Mouse (Mus musculus): ENCODE measurements around the gene Olfr91. TPM values are rescaled to one million over a fixed set of nuclear protein-coding genes. Genes with fewer than 3 reads are reported as not detected.

The Olfr91 gene
- polyA plus RNA-seq, 1 experiment from 2014 or later, result not detected

DNA sequence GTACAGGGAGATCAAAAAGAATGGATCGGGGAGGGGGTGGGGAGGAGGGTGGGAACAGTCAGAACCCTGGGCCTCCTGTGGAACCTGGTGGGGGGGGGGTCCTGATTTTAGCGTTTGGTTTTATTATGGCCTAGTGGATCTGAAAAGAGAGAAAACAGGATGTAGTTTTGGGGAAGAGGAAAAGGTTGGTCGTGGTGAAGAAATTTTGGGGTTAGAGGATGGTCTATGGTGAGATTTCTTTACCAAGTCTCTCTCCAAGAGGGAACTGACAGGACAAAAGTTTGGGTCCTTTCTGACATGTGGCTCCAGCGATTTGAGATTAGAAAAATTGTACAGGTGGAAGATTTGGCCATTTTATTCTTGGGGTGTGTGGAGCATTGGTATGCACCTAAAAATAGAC is 46.3 kb downstream of the Olfr91 start:
- H3K4me2 ChIP-seq (replicated peaks), result peak overlapping the region; percentile 85

DNA sequence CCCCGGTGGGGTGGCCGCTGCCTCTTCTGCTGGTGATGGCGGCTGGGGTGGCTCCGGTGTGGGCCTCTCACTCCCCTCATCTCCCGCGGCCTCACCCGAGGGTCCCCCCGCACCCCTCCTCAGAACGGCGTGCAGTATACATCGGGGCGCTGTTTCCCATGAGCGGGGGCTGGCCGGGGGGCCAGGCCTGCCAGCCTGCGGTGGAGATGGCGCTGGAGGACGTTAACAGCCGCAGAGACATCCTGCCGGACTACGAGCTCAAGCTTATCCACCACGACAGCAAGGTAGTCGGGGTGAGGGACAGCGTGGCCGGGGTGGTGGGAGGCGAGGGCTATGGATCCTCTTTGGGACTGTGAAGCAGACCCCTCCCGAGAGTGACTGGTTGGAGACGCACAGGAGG is 47.2 kb downstream of the Olfr91 start:
- H3K27me3 ChIP-seq (replicated peaks), result peaks cover 8% of the 10 kb centered on the region
- H3K4me2 ChIP-seq (replicated peaks), result peak overlapping the region; percentile 85
- ATAC-seq (ENCODE audit: low FRiP score, low read depth), result peak; percentile 30
- H3K4me3 ChIP-seq, result peak overlapping the region; percentile 68
- peaks cover 42% of the 10 kb centered on the region for H3K4me1 ChIP-seq
- peak overlapping the region; percentile 81 for H3K9ac ChIP-seq
- no peaks in the 10 kb centered on the region for H3K9me3 ChIP-seq
- H3K27ac ChIP-seq, result no peak overlapping the region
- H3K36me3 ChIP-seq, result peaks cover 27% of the 10 kb centered on the region
- 2% methylated on average over 27 of the region's 27 CpGs for WGBS

More for the DNA sequence above, 46.3 kb downstream of the Olfr91 start:
- peak overlapping the region; percentile 68; the same call in 1 of the 2 replicates for H3K4me3 ChIP-seq
- peaks cover 36% of the 10 kb centered on the region for H3K36me3 ChIP-seq
- no peak for ATAC-seq (ENCODE audit: low FRiP score, low read depth)
- H3K27me3 ChIP-seq (replicated peaks), result peaks cover 8% of the 10 kb centered on the region
- H3K9ac ChIP-seq, result 0 out of 2 replicates have a peak overlapping the region, but pooled peaks have one; percentile 81
- 57% methylated on average over 4 of the region's 4 CpGs for WGBS
- no peaks in the 10 kb centered on the region for H3K9me3 ChIP-seq
- no peak overlapping the region for H3K27ac ChIP-seq
- peaks cover 42% of the 10 kb centered on the region for H3K4me1 ChIP-seq

DNA sequence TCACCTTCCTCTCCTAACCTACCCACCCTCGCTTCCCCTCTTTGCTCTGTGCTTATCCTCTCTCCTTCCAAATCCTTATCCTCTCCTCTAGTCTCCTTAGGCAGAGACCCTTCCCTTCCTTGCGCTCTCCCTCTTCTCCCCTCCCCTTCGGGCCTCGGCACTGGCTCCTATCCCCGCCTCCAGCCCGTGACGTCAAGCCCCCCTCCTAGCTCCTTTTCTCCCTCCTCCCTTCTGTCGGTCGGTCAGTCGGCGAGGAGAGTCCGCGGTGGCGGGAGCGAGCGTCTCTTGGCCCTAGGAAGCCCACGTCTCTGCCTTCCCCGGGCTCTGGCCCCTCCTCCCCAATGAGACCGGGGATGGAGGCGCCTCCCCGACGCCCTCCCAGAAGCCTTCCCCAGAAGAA is 47.7 kb downstream of the Olfr91 start:
- peak; percentile 63 for ATAC-seq (ENCODE audit: low FRiP score, low read depth)
- Histone ChIP-seq H3K4me2 (replicated peaks) (peak overlapping the region; percentile 85), H3K27ac (peak overlapping the region; percentile 62; the same call in 1 of the 2 replicates), H3K9ac (peak overlapping the region; percentile 81), H3K27me3 (replicated peaks) (peaks cover 8% of the 10 kb centered on the region), H3K4me1 (peaks cover 42% of the 10 kb centered on the region), H3K4me3 (peak overlapping the region; percentile 68), H3K36me3 (peaks cover 23% of the 10 kb centered on the region), H3K9me3 (no peaks in the 10 kb centered on the region)
- WGBS, result under 1% methylated on average over 22 of the region's 22 CpGs

DNA sequence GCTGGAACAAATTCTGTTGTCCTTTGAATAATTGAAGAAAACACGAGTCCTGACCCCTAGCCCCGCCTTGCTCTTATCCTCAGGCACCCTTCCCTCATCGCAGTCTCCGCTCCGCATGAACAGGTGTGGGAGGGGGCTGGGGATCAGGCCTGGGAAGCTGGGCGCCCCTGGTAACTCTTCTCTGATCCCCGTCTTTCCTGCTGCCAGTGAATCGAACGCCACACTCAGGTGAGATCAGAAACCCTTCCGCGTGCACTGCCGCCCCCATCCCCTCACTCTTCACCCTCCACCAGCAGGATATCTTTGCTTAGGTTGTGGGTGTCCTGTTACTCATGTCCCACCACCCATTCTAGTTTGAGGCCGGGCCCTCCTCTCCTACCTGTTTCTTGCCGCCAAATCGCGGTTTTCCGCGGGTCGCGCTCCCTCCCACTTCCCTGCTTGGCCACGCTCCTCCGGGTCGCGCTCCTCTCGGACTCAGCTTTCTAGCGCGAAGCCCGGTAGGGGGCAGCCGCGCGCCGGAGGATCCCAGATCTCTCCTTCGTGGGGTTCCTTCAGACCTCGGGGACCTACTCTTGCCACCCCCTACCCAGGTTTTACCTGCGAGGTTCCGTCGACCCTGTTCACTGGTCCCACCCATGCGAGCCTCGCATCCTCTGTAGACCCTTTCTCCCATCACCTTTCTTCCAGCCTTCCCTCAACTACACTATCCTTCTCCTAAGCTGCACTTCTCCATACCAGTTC is 48.3 kb downstream of the Olfr91 start:
- peak overlapping the region; percentile 68 for H3K4me3 ChIP-seq
- H3K9ac ChIP-seq, result peak overlapping the region; percentile 81
- peak; percentile 15; the same call in 1 of the 2 replicates for ATAC-seq (ENCODE audit: low FRiP score, low read depth)
- peaks cover 48% of the 10 kb centered on the region for H3K4me1 ChIP-seq
- H3K27ac ChIP-seq, result peak overlapping the region; percentile 62
- peaks cover 16% of the 10 kb centered on the region for H3K36me3 ChIP-seq
- peak overlapping the region; percentile 85 for H3K4me2 ChIP-seq (replicated peaks)
- WGBS, result 1% methylated on average over 39 of the region's 39 CpGs
- no peaks in the 10 kb centered on the region for H3K9me3 ChIP-seq
- H3K27me3 ChIP-seq (replicated peaks), result peaks cover 8% of the 10 kb centered on the region

DNA sequence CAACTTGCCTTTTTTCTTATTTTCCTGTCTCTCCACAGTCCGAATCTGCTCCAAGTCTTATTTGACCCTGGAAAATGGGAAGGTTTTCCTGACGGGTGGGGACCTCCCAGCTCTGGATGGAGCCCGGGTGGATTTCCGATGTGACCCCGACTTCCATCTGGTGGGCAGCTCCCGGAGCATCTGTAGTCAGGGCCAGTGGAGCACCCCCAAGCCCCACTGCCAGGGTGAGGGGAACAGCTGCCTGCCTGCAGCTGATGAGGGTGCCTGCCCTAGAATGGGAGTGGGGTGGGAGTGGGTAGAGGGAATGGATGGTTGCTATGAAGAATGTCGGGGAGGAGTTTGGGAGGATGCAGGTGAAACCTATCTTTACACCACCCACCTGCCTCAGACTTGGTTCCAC is 49.7 kb downstream of the Olfr91 start:
- H3K4me3 ChIP-seq, result peak overlapping the region; percentile 15; the same call in 1 of the 2 replicates
- peaks cover 8% of the 10 kb centered on the region for H3K27me3 ChIP-seq (replicated peaks)
- peaks cover 49% of the 10 kb centered on the region for H3K4me1 ChIP-seq
- peaks cover 3% of the 10 kb centered on the region; the same call in 1 of the 2 replicates for H3K36me3 ChIP-seq
- H3K9ac ChIP-seq, result 0 out of 2 replicates have a peak overlapping the region, but pooled peaks have one; percentile 40
- 70% methylated on average over 7 of the region's 7 CpGs for WGBS
- H3K4me2 ChIP-seq (replicated peaks), result peak overlapping the region; percentile 85
- no peak overlapping the region for H3K27ac ChIP-seq
- H3K9me3 ChIP-seq, result no peaks in the 10 kb centered on the region
- no peak for ATAC-seq (ENCODE audit: low FRiP score, low read depth)

DNA sequence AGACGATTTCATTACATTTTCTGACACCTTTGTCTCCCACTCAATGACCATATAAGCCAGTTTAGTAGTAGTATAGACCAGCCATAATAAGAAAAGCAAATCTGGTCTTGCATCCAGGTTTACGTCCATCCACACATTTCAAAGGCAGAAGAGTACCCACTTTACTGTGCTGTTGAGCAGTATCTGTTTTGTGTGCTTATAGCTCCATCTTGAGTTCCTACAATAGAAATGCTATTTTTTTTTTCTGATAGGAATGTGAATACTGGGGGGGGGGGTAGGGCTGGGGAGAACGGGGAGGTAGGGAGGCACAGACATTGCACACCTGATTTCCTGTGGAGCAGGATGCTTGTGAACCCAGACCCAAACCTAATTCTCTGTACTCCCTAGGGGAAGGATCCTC is 50.1 kb downstream of the Olfr91 start:
- H3K27me3 ChIP-seq (replicated peaks), result peaks cover 8% of the 10 kb centered on the region
- no peaks in the 10 kb centered on the region for H3K36me3 ChIP-seq
- 27% methylated on average over 3 of the region's 3 CpGs for WGBS
- peak overlapping the region; percentile 15; the same call in 1 of the 2 replicates for H3K4me3 ChIP-seq
- H3K9ac ChIP-seq, result 0 out of 2 replicates have a peak overlapping the region, but pooled peaks have one; percentile 40
- no peaks in the 10 kb centered on the region for H3K9me3 ChIP-seq
- peak overlapping the region; percentile 85 for H3K4me2 ChIP-seq (replicated peaks)
- no peak for ATAC-seq (ENCODE audit: low FRiP score, low read depth)
- no peak overlapping the region for H3K27ac ChIP-seq
- H3K4me1 ChIP-seq, result peaks cover 49% of the 10 kb centered on the region

DNA sequence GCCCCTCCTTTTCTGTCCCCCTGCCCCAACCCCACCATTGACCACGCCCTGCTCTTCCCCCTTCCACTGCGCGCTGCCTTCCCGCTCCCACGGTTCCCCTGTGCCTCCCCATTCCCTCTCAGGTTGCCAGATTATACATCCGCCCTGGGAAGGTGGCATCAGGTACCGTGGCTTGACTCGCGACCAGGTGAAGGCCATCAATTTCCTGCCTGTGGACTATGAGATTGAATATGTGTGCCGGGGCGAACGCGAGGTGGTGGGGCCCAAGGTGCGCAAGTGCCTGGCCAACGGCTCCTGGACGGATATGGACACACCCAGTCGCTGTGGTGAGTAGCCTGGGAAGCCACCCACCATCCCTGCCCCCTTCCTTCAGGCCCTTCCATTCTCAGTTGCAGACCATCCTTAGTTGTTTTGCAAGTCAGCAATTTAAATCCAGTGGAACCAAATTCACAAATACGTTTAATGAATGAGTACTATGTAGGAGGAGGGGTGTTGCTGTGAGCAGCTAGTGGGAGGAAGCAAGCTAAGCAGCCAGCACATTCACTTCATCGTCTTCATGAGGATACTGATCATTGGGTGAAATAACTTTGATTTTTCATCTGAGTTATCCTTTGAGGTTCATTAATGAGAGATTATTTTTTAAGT is 50.6 kb downstream of the Olfr91 start:
- H3K27ac ChIP-seq, result no peak overlapping the region
- peaks cover 8% of the 10 kb centered on the region for H3K27me3 ChIP-seq (replicated peaks)
- 14% methylated on average over 19 of the region's 19 CpGs for WGBS
- peak overlapping the region; percentile 79 for H3K4me3 ChIP-seq
- no peaks in the 10 kb centered on the region for H3K36me3 ChIP-seq
- no peak for ATAC-seq (ENCODE audit: low FRiP score, low read depth)
- no peaks in the 10 kb centered on the region for H3K9me3 ChIP-seq
- H3K4me2 ChIP-seq (replicated peaks), result peak overlapping the region; percentile 85
- peaks cover 49% of the 10 kb centered on the region for H3K4me1 ChIP-seq
- peak overlapping the region; percentile 94 for H3K9ac ChIP-seq

DNA sequence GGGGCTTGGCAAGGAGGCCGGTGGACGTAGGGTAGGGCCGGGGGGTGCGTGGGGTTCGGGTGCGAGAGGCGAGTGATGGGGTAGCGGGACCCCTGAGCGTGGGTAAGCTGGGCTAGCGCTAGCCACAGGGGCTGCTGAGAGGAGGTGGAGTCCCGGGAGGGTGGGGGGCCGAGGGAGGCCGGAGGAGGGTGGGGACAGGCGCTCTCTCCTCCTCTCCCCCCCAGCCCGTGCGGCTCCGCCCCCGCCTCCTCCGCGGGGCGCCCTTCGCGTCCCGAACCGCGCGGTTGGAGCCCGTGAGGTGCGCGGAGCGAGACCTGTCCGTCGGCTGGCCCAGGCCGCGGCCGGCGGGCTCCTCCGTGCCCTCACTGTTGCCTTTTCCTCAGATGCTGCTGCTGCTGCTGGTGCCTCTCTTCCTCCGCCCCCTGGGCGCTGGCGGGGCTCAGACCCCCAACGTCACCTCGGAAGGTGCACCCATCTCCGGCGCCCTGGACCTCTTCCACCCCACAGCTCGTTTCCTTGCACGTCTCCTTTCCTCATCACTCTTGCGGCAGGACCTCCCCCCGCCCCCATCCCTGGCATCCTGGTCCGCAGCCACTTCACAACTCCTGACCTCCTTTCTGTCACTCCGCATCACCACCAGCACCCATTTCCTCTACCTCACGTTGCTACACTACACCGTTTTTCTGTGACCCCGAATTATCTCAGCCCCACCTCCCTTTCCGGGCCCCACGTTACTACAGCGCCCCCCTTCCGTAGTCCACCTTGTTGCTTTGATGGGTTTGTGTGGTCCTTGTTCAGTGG is 51.6 kb downstream of the Olfr91 start:
- Histone ChIP-seq H3K36me3 (no peaks in the 10 kb centered on the region), H3K4me1 (peaks cover 41% of the 10 kb centered on the region)
- ATAC-seq (ENCODE audit: low FRiP score, low read depth), result peak; percentile 51

DNA sequence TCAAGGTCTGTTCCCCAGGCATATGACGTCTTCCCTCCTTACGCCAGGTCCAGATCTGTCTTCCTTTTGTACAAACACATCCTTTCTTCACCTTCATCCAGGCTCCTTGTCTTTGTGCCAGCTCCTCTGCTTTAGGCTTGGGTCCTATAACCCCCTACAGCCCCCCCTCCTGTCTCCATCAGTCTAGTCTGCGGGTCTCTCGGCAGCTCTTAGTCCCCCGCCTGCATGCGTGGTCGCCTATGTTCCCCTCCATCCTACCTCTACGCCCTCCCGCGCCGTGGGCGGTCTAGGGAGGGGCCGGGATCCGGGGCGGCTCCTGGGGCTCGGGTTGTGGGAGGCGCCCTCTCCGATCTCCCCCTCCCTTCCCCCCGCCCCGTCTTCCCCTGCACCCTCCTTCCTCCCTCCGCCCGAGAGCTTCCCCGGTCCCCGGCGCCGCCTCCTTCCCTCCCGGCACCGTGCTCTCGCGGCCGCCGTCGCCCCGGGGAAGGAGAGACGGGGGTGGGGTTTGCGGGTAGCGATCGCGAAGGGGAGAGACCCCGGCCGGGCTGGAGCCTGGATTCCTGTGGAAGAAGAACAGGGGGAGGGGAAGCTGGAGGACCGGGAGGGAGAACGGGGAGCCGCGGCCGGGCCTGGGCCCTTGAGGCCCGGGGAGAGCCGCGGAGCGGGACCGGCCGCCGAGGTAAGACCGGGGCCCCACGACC is 52.3 kb downstream of the Olfr91 start, which contains the start of gene Gabbr1:
Gabbr1 (plus strand) TSS at position 356 of the 701 bp plus-strand sequence.
- peak within 1 kb of the TSS; percentile 81 for H3K27ac ChIP-seq
- H3K36me3 ChIP-seq, result no peaks in the 10 kb centered on the region
- peaks cover 35% of the 10 kb centered on the region for H3K4me1 ChIP-seq
- peaks cover 8% of the 10 kb centered on the region for H3K27me3 ChIP-seq (replicated peaks)
- H3K9ac ChIP-seq, result peak within 1 kb of the TSS; percentile 94
- ATAC-seq (ENCODE audit: low FRiP score, low read depth), result peak; percentile 79
- peak within 1 kb of the TSS; percentile 79 for H3K4me3 ChIP-seq
- under 1% methylated on average over 42 of the region's 55 CpGs for WGBS
- peak within 1 kb of the TSS; percentile 85 for H3K4me2 ChIP-seq (replicated peaks)
- no peaks in the 10 kb centered on the region for H3K9me3 ChIP-seq

More for the DNA sequence above, 51.6 kb downstream of the Olfr91 start:
- H3K9me3 ChIP-seq, result no peaks in the 10 kb centered on the region
- WGBS, result 1% methylated on average over 44 of the region's 58 CpGs
- peak overlapping the region; percentile 81 for H3K27ac ChIP-seq
- H3K4me2 ChIP-seq (replicated peaks), result peak overlapping the region; percentile 85
- H3K9ac ChIP-seq, result peak overlapping the region; percentile 94
- peaks cover 8% of the 10 kb centered on the region for H3K27me3 ChIP-seq (replicated peaks)
- H3K4me3 ChIP-seq, result peak overlapping the region; percentile 79

DNA sequence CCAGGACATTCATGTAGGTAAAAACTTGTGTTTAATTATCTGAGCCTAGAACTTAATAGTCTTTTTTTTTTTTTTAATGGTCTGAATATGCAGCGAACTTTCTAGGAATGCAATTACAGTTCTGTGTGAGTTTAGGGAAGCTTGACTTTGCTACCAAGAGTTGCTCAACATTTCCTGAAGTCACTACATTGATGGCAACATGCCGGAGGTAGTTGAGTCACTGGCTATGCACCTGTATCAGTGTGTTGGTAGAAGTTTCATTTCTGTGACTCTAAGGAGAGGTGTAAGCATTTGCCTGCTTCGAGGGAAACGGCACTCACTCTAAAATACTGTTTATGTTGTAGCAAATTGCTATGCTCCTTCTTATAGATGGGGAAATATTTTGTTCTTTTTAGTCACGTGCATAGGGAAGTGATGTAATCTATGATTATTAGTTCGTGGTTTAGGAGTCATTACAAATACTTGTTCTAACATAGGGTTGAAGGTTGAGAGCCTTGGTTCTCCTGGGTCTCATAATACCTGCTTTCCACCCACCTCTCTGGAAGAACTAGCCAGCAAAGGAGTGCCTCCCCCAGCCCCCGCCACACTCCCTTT is 53.3 kb downstream of the Olfr91 start:
- H3K36me3 ChIP-seq, result no peaks in the 10 kb centered on the region
- ATAC-seq (ENCODE audit: low FRiP score, low read depth), result no peak
- peak overlapping the region; percentile 85 for H3K4me2 ChIP-seq (replicated peaks)
- peak overlapping the region; percentile 79 for H3K4me3 ChIP-seq
- peak overlapping the region; percentile 58 for H3K27ac ChIP-seq
- WGBS, result 84% methylated on average over 7 of the region's 7 CpGs
- H3K9ac ChIP-seq, result peak overlapping the region; percentile 94
- peaks cover 8% of the 10 kb centered on the region for H3K27me3 ChIP-seq (replicated peaks)
- H3K9me3 ChIP-seq, result no peaks in the 10 kb centered on the region
- peaks cover 28% of the 10 kb centered on the region for H3K4me1 ChIP-seq

Measured in neural tube, embryonic 12.5 days (tissue).